17 mouse cellular contexts compared by ENCODE assay signal in genomic region chr3:95100854-95101253, GRCm38 (mm10). TPM values are rescaled to one million over a fixed set of nuclear protein-coding genes. Genes with fewer than 3 reads are reported as not detected.
"Had no signal": no experiment of that assay in that cellular context is flagged by ENCODE, and none has a peak within 500 bp of the region (broad histone marks: within the 10 kb centered on the region; RNA-seq: fewer than 3 reads in every experiment).

No protein-coding gene starts in this region.

- DNase-seq: kidney, adult 8-10 months; kidney, postnatal 10 days; kidney, postnatal 36 days; layer of hippocampus, adult 9-11 months; layer of hippocampus, postnatal 36 days; left cerebral cortex, postnatal 4 days; liver, postnatal 0 days; lung, embryonic 14.5 days; retina, postnatal 1 day; right cerebral cortex, postnatal 25 days; spleen, adult 18-20 months; thymus, postnatal 14 days; thymus, postnatal 4 days had no signal

- ATAC-seq: intestine, postnatal 0 days; liver, postnatal 0 days; lung, postnatal 0 days; midbrain, embryonic 15.5 days had no signal

RNA-seq across cellular contexts. Expression of gene Tmod4, which starts 23.4 kb away (rescaled TPM):
- polyA plus RNA-seq: macrophage had no signal
